ENCODE assay signal across 14 mouse cellular contexts in genomic region chr5:22330802-22331201, GRCm38 (mm10). TPM values are rescaled to one million over a fixed set of nuclear protein-coding genes. Genes with fewer than 3 reads are reported as not detected.
DNase-seq lines count a peak whose midpoint lies in the region; ATAC-seq and TF ChIP-seq lines count a peak whose summit lies in the region.
"Had no signal": no experiment of that assay in that cellular context is flagged by ENCODE, and none has a peak within 500 bp of the region (broad histone marks: within the 10 kb centered on the region; RNA-seq: fewer than 3 reads in every experiment).

No protein-coding gene starts in this region.

- H3K4me1 ChIP-seq in hindbrain, postnatal 0 days (ENCODE audit: insufficient read depth, low read length), result no peaks in the 10 kb centered on the region; the same call in 1 of the 2 replicates
- H3K4me1 ChIP-seq in hindbrain, embryonic 13.5 days (replicated peaks), result peaks cover 7% of the 10 kb centered on the region
- H3K4me1 ChIP-seq in midbrain, embryonic 14.5 days (ENCODE audit: control insufficient read depth, insufficient read depth, low read length), result 0 out of 2 replicates have a peak, but pooled peaks cover 2% of the 10 kb centered on the region
- H3K4me1 ChIP-seq in midbrain, embryonic 11.5 days (ENCODE audit: control insufficient read depth, insufficient read depth, low read length), result no peaks in the 10 kb centered on the region
- peaks cover 6% of the 10 kb centered on the region; the same call in 1 of the 2 replicates for H3K4me1 ChIP-seq in heart, embryonic 10.5 days
- H3K4me1 ChIP-seq: forebrain, embryonic 10.5 days; limb, embryonic 12.5 days; lung, embryonic 15.5 days had no signal

- no peak overlapping the region for H3K4me3 ChIP-seq in hindbrain, postnatal 0 days (ENCODE audit: low read length)
- H3K4me3 ChIP-seq in hindbrain, embryonic 13.5 days, result no peak overlapping the region
- H3K4me3 ChIP-seq in midbrain, embryonic 14.5 days (replicated peaks; ENCODE audit: low read depth, low read length), result no peak overlapping the region
- H3K4me3 ChIP-seq in midbrain, embryonic 11.5 days (ENCODE audit: low read depth, low read length), result no peak overlapping the region
- H3K4me3 ChIP-seq in heart, embryonic 10.5 days, result no peak overlapping the region
- H3K4me3 ChIP-seq: forebrain, embryonic 10.5 days; heart, embryonic 12.5 days; limb, embryonic 12.5 days; lung, embryonic 15.5 days; midbrain, embryonic 12.5 days had no signal

- no peak overlapping the region for H3K9ac ChIP-seq in hindbrain, postnatal 0 days (replicated peaks; ENCODE audit: low read length)
- H3K9ac ChIP-seq in hindbrain, embryonic 13.5 days, result no peak overlapping the region
- H3K9ac ChIP-seq in midbrain, embryonic 14.5 days (replicated peaks; ENCODE audit: low read length), result no peak overlapping the region
- no peak overlapping the region for H3K9ac ChIP-seq in midbrain, embryonic 11.5 days (ENCODE audit: low read length)
- H3K9ac ChIP-seq: heart, embryonic 12.5 days; limb, embryonic 12.5 days; lung, embryonic 15.5 days; midbrain, embryonic 12.5 days had no signal

- WGBS in hindbrain, postnatal 0 days, result 27% methylated on average over 5 of the region's 5 CpGs
- WGBS in hindbrain, embryonic 13.5 days, result 61% methylated on average over 5 of the region's 5 CpGs
- WGBS in midbrain, embryonic 14.5 days, result 54% methylated on average over 5 of the region's 5 CpGs
- 83% methylated on average over 5 of the region's 5 CpGs for WGBS in midbrain, embryonic 11.5 days
- 47% methylated on average over 5 of the region's 5 CpGs for WGBS in heart, embryonic 10.5 days

- no peak for TF ChIP-seq CTCF in hindbrain, postnatal 0 days (IDR thresholded peaks at IDR 0.05; ENCODE audit: low read depth)

- no peak overlapping the region for H3K4me2 ChIP-seq in hindbrain, postnatal 0 days (ENCODE audit: low read depth, low read length)
- H3K4me2 ChIP-seq in hindbrain, embryonic 13.5 days, result no peak overlapping the region
- no peak overlapping the region for H3K4me2 ChIP-seq in midbrain, embryonic 14.5 days (ENCODE audit: low read length)
- H3K4me2 ChIP-seq in midbrain, embryonic 11.5 days, result no peak overlapping the region
- H3K4me2 ChIP-seq: heart, embryonic 12.5 days; limb, embryonic 12.5 days; lung, embryonic 15.5 days; midbrain, embryonic 12.5 days had no signal

- peak; percentile 75 for DNase-seq in hindbrain, postnatal 0 days (ENCODE audit: low spot score)
- DNase-seq in midbrain, embryonic 14.5 days, result peak; percentile 60
- DNase-seq in midbrain, embryonic 11.5 days (ENCODE audit: low spot score, missing footprints), result no peak
- peak; percentile 65 to 69 for DNase-seq in cerebellum, adult 18-20 months
- peak; percentile 63 to 65 for DNase-seq in cerebellum, postnatal 14 days
- no peak for DNase-seq in heart, embryonic 10.5 days (ENCODE audit: low spot score)
- no peak for DNase-seq in embryo, embryonic 11 days
- DNase-seq: gastrocnemius, postnatal 10 days had no signal

- H3K9me3 ChIP-seq in hindbrain, postnatal 0 days (ENCODE audit: low read length), result no peaks in the 10 kb centered on the region; the same call in 1 of the 2 replicates
- H3K9me3 ChIP-seq in hindbrain, embryonic 13.5 days, result peaks cover 10% of the 10 kb centered on the region; the same call in 1 of the 2 replicates
- H3K9me3 ChIP-seq in midbrain, embryonic 14.5 days (ENCODE audit: control insufficient read depth, low read length), result 0 out of 2 replicates have a peak, but pooled peaks cover 7% of the 10 kb centered on the region
- no peaks in the 10 kb centered on the region; the same call in 1 of the 2 replicates for H3K9me3 ChIP-seq in midbrain, embryonic 11.5 days (ENCODE audit: control insufficient read depth, low read length)
- H3K9me3 ChIP-seq in heart, embryonic 10.5 days, result no peaks in the 10 kb centered on the region; the same call in 1 of the 2 replicates
- H3K9me3 ChIP-seq: limb, embryonic 12.5 days; lung, embryonic 15.5 days had no signal

- H3K36me3 ChIP-seq in hindbrain, postnatal 0 days (ENCODE audit: insufficient read depth, low read length), result no peaks in the 10 kb centered on the region
- H3K36me3 ChIP-seq in hindbrain, embryonic 13.5 days, result 0 out of 2 replicates have a peak, but pooled peaks cover 5% of the 10 kb centered on the region
- no peaks in the 10 kb centered on the region for H3K36me3 ChIP-seq in midbrain, embryonic 14.5 days (ENCODE audit: control insufficient read depth, insufficient read depth, low read length)
- no peaks in the 10 kb centered on the region for H3K36me3 ChIP-seq in midbrain, embryonic 11.5 days (ENCODE audit: control insufficient read depth, insufficient read depth, low read length)
- H3K36me3 ChIP-seq in heart, embryonic 10.5 days, result no peaks in the 10 kb centered on the region
- H3K36me3 ChIP-seq: forebrain, embryonic 10.5 days; heart, embryonic 12.5 days; limb, embryonic 12.5 days; lung, embryonic 15.5 days; midbrain, embryonic 12.5 days had no signal

- peak overlapping the region; percentile 9; the same call in 1 of the 2 replicates for H3K27ac ChIP-seq in hindbrain, postnatal 0 days
- H3K27ac ChIP-seq in hindbrain, embryonic 13.5 days, result no peak overlapping the region
- H3K27ac ChIP-seq in midbrain, embryonic 14.5 days (replicated peaks; ENCODE audit: low read depth, low read length), result no peak overlapping the region
- no peak overlapping the region for H3K27ac ChIP-seq in midbrain, embryonic 11.5 days (ENCODE audit: low read depth, low read length)
- no peak overlapping the region for H3K27ac ChIP-seq in heart, embryonic 10.5 days
- H3K27ac ChIP-seq: forebrain, embryonic 10.5 days; limb, embryonic 12.5 days; lung, embryonic 15.5 days; midbrain, embryonic 12.5 days had no signal

- H3K27me3 ChIP-seq in hindbrain, postnatal 0 days (ENCODE audit: insufficient read depth, low read length), result no peaks in the 10 kb centered on the region
- H3K27me3 ChIP-seq in hindbrain, embryonic 13.5 days, result no peaks in the 10 kb centered on the region
- H3K27me3 ChIP-seq in midbrain, embryonic 14.5 days (ENCODE audit: control insufficient read depth, insufficient read depth, low read length), result no peaks in the 10 kb centered on the region
- no peaks in the 10 kb centered on the region for H3K27me3 ChIP-seq in midbrain, embryonic 11.5 days (ENCODE audit: control insufficient read depth, insufficient read depth, low read length)
- H3K27me3 ChIP-seq in heart, embryonic 10.5 days (ENCODE audit: insufficient read depth, poor library complexity, severe bottlenecking), result no peaks in the 10 kb centered on the region
- H3K27me3 ChIP-seq: heart, embryonic 12.5 days; limb, embryonic 12.5 days; lung, embryonic 15.5 days; midbrain, embryonic 12.5 days had no signal

- 0 out of 2 replicates have a peak, but pooled peaks have one; percentile 49 for ATAC-seq in hindbrain, postnatal 0 days
- no peak for ATAC-seq in hindbrain, embryonic 13.5 days (ENCODE audit: low FRiP score)
- no peak for ATAC-seq in midbrain, embryonic 14.5 days (ENCODE audit: low FRiP score, low TSS enrichment)
- ATAC-seq in midbrain, embryonic 11.5 days (ENCODE audit: low FRiP score), result no peak

RNA-seq across cellular contexts. Expression of gene Reln, which starts 13.7 kb away (rescaled TPM):
- total RNA-seq in hindbrain, postnatal 0 days (2014; rRNA removed), result 204 and 226 TPM in 2 replicates
- polyA plus RNA-seq in hindbrain, postnatal 0 days (2015; fragmentation: Nextera tagmentation; extraction: Ambion mirVana), result 41.9 and 42.8 TPM in 2 replicates
- 25.9 TPM in 2 replicates for polyA plus RNA-seq in hindbrain, embryonic 13.5 days (2015; fragmentation: Nextera tagmentation; extraction: Ambion mirVana)
- 72.4 and 73.2 TPM in 2 replicates for polyA plus RNA-seq in midbrain, embryonic 14.5 days (2014; fragmentation: Nextera tagmentation; extraction: Ambion mirVana)
- 9.8 and 10.1 TPM in 2 replicates for polyA plus RNA-seq in midbrain, embryonic 11.5 days (2014; fragmentation: Nextera tagmentation; extraction: Ambion mirVana)
- 2.7 and 16.9 TPM in 2 replicates for polyA plus RNA-seq in heart, embryonic 10.5 days (2016; fragmentation: Nextera tagmentation; extraction: Ambion mirVana)

Comparison
In these comparisons a context has a peak if more than half of its experiments do, and no peak if none do; other contexts are left out.
1. DNase-seq: peak in hindbrain, postnatal 0 days (single experiment), midbrain, embryonic 14.5 days (single experiment), cerebellum, adult 18-20 months (2 of 2) and cerebellum, postnatal 14 days (2 of 2); none in midbrain, embryonic 11.5 days (single experiment), heart, embryonic 10.5 days (single experiment) and embryo, embryonic 11 days (single experiment).